Mouse (Mus musculus) brain, embryonic 14.5 days (tissue): ENCODE data around the gene Litaf.

Experiments used
- CTCF ChIP-seq: fragments of 200-500 bp; IDR thresholded peaks from 2 replicates; pipeline ENCODE4 v1.5.1; 2012; ENCODE audit warnings: inconsistent platforms, mild to moderate bottlenecking, moderate library complexity, borderline replicate concordance; ENCODE audit not compliant: insufficient read depth, insufficient read length; ENCODE audit errors: extremely low read depth
- POLR2A ChIP-seq: fragments of 200-500 bp; IDR thresholded peaks from 2 replicates; pipeline ENCODE4 v1.6.1; 2012; ENCODE audit warnings: mild to moderate bottlenecking, inconsistent platforms, borderline replicate concordance; ENCODE audit not compliant: poor library complexity, insufficient read depth, insufficient read length, severe bottlenecking; ENCODE audit errors: extremely low read depth

- TF ChIP-seq CTCF (no peak), POLR2A (no peak)
Observed at GRCm38 (mm10) chr16:10988261-10988660, 77.7 kb downstream of the Litaf start.
